Mouse (Mus musculus) urinary bladder, postnatal 14 days (tissue): ENCODE results near the gene Lats1.
"Not testable (repeated sequence)": the region's sequence is repeated elsewhere in the genome, so short reads cannot be mapped to it uniquely, and the experiment has no call there.

Experiments used
- DNase-seq: peaks from one replicate; pipeline ENCODE4 v3.0.0; 2021; ENCODE audit warnings: low spot score

The Lats1 gene

GRCm38 (mm10) chr10:7726501-7726812 is 45.4 kb downstream of the Lats1 start:
- DNase-seq = no peak

GRCm38 (mm10) chr10:7727011-7727410 is 46.0 kb downstream of the Lats1 start:
- DNase-seq = no peak

GRCm38 (mm10) chr10:7731582-7731981 is 50.6 kb downstream of the Lats1 start:
- DNase-seq = no peak

GRCm38 (mm10) chr10:7737122-7737521 is 56.1 kb downstream of the Lats1 start:
- no peak for DNase-seq

GRCm38 (mm10) chr10:7737914-7738313 is 56.9 kb downstream of the Lats1 start:
- DNase-seq = no peak

GRCm38 (mm10) chr10:7745528-7745927 is 64.5 kb downstream of the Lats1 start:
- DNase-seq = not testable (repeated sequence)

- no peak for DNase-seq
Measured at GRCm38 (mm10) chr10:7748752-7749151, 67.7 kb downstream of the Lats1 start.

GRCm38 (mm10) chr10:7757544-7757943 is 76.5 kb downstream of the Lats1 start:
- no peak for DNase-seq
